Mouse (Mus musculus) liver, adult 2 months (tissue): ENCODE data around the gene Abcd4. TPM values are rescaled to one million over a fixed set of nuclear protein-coding genes. Genes with fewer than 3 reads are reported as not detected.

ENCODE experiments used
- DNase-seq: peaks from one replicate; pipeline ENCODE4 v3.0.0-alpha.2; 2011; ENCODE audit warnings: low read depth, low spot score; ENCODE audit errors: extremely low read depth
- H3K27ac ChIP-seq: fragments of 200-500 bp; replicated peaks from 2 replicates; pipeline ENCODE4 v1.5.1; 2012; ENCODE audit warnings: low read depth, mild to moderate bottlenecking, control low read depth, inconsistent platforms, low read length; ENCODE audit not compliant: insufficient read depth
- H3K27me3 ChIP-seq: fragments of 200-500 bp; 2 replicates; pipeline ENCODE4 v1.6.1; 2012; ENCODE audit warnings: mild to moderate bottlenecking, moderate library complexity, low read length, inconsistent platforms; ENCODE audit not compliant: control insufficient read depth, insufficient read depth
- H3K36me3 ChIP-seq: fragments of 200-500 bp; 2 replicates; pipeline ENCODE4 v1.6.1; 2012; ENCODE audit warnings: low read length, inconsistent platforms; ENCODE audit not compliant: control insufficient read depth, insufficient read depth
- H3K4me1 ChIP-seq: fragments of 200-500 bp; 2 replicates; pipeline ENCODE4 v1.6.1; 2011; ENCODE audit warnings: low read length; ENCODE audit not compliant: control insufficient read depth, insufficient read depth
- H3K4me3 ChIP-seq: fragments of 200-500 bp; 2 replicates; pipeline ENCODE4 v1.5.1; 2011; ENCODE audit warnings: low read depth, mild to moderate bottlenecking, control low read depth, low read length, moderate library complexity; ENCODE audit not compliant: insufficient read depth
- H3K79me2 ChIP-seq: fragments of 200-500 bp; 2 replicates; pipeline ENCODE4 v1.6.1; 2012; ENCODE audit warnings: inconsistent platforms, mild to moderate bottlenecking, low read length, moderate library complexity; ENCODE audit not compliant: control insufficient read depth, insufficient read depth
- H3K9ac ChIP-seq: fragments of 200-500 bp; 2 replicates; pipeline ENCODE4 v1.6.1; 2012; ENCODE audit warnings: low read depth, mild to moderate bottlenecking, control low read depth, inconsistent platforms, low read length
- CTCF ChIP-seq: fragments of 200-500 bp; IDR thresholded peaks from 2 replicates; pipeline ENCODE4 v1.5.1; 2011; ENCODE audit warnings: low read depth, low read length, control low read depth
- POLR2A ChIP-seq: fragments of 200-500 bp; IDR thresholded peaks from 2 replicates; pipeline ENCODE4 v1.6.1; 2011; ENCODE audit warnings: low read length, control low read depth; ENCODE audit not compliant: insufficient read depth; ENCODE audit errors: extremely low read depth
- WGBS: fragments of 180-500 bp; shearing (Covaris S2); methylation state at CpG from one replicate; pipeline ENCODE4 v1.1.7; 2018; 5-methylcytosine and 5-hydroxymethylcytosine counted together
- polyA plus RNA-seq: library from polyadenylated mRNA; depleted of rRNA; stranded (reverse); fragments of >200 nt; gene quantifications from 2 replicates; pipeline ENCODE4 v1.2.3, GENCODE M21; 2012; rRNA removed
- total RNA-seq: library from RNA; depleted of rRNA; stranded (reverse); fragments of >200 nt; gene quantifications from 2 replicates; pipeline ENCODE4 v1.2.3, GENCODE M21; 2014; rRNA removed

Abcd4 gene
- total and polyA plus RNA-seq, 2 experiments = 6.5 to 14.2 TPM

GRCm38 (mm10) chr12:84567576-84567975, 49.6 kb downstream of the Abcd4 start:
- Histone ChIP-seq H3K4me3 (no peak overlapping the region), H3K9ac (no peak overlapping the region), H3K4me1 (no peaks in the 10 kb centered on the region), H3K79me2 (no peaks in the 10 kb centered on the region), H3K36me3 (no peaks in the 10 kb centered on the region), H3K27ac (no peak overlapping the region), H3K27me3 (peaks cover 15% of the 10 kb centered on the region)
- 74% methylated on average over 6 of the region's 6 CpGs for WGBS
- TF ChIP-seq CTCF (no peak), POLR2A (no peak)
- DNase-seq = no peak

- TF ChIP-seq CTCF = peak; percentile 27; the same call in 1 of the 2 replicates
- TF ChIP-seq POLR2A = no peak
- 55% methylated on average over 4 of the region's 4 CpGs for WGBS
These were observed 54.7 kb downstream of the Abcd4 start for GRCm38 (mm10) chr12:84562558-84562957.

GRCm38 (mm10) chr12:84555218-84555617, 62.0 kb downstream of the Abcd4 start:
- no peaks in the 10 kb centered on the region for H3K4me1 ChIP-seq
- no peaks in the 10 kb centered on the region for H3K27me3 ChIP-seq
- no peak overlapping the region for H3K9ac ChIP-seq
- DNase-seq = no peak
- no peak overlapping the region for H3K27ac ChIP-seq
- H3K36me3 ChIP-seq = no peaks in the 10 kb centered on the region
- 66% methylated on average over 8 of the region's 8 CpGs for WGBS
- no peak overlapping the region for H3K4me3 ChIP-seq
- TF ChIP-seq CTCF = no peak
- H3K79me2 ChIP-seq = no peaks in the 10 kb centered on the region

More at GRCm38 (mm10) chr12:84562558-84562957, 54.7 kb downstream of the Abcd4 start:
- Histone ChIP-seq H3K4me1 (no peaks in the 10 kb centered on the region), H3K36me3 (no peaks in the 10 kb centered on the region), H3K4me3 (no peak overlapping the region), H3K9ac (no peak overlapping the region), H3K27me3 (no peaks in the 10 kb centered on the region), H3K27ac (no peak overlapping the region), H3K79me2 (no peaks in the 10 kb centered on the region)
- no peak for DNase-seq

Other genes with a start within 250 kb of the Abcd4 start
- 157 and 161 TPM in 2 replicates for gene Entpd5, start 208.4 kb downstream of the Abcd4 start, total RNA-seq
- gene Entpd5, start 208.4 kb downstream of the Abcd4 start, polyA plus RNA-seq = 52.6 and 62.7 TPM in 2 replicates
- 0.18 and 0.27 TPM in 2 replicates for gene Bbof1, start 208.3 kb downstream of the Abcd4 start, total RNA-seq
- not detected in 2 replicates for gene Bbof1, start 208.3 kb downstream of the Abcd4 start, polyA plus RNA-seq
- 5.0 and 5.9 TPM in 2 replicates for gene Rnf113a2, start 200.2 kb downstream of the Abcd4 start, total RNA-seq
- gene Rnf113a2, start 200.2 kb downstream of the Abcd4 start, polyA plus RNA-seq = 2.8 TPM in 2 replicates
- 370 and 371 TPM in 2 replicates for gene Aldh6a1, start 166.4 kb downstream of the Abcd4 start, total RNA-seq
- 104 and 121 TPM in 2 replicates for gene Aldh6a1, start 166.4 kb downstream of the Abcd4 start, polyA plus RNA-seq
- 6.7 and 8.7 TPM in 2 replicates for gene Lin52, start 166.0 kb downstream of the Abcd4 start, total RNA-seq
- 5.9 and 6.2 TPM in 2 replicates for gene Lin52, start 166.0 kb downstream of the Abcd4 start, polyA plus RNA-seq
- not detected in 2 replicates for gene Vsx2, start 47.7 kb downstream of the Abcd4 start, total RNA-seq
- gene Vsx2, start 47.7 kb downstream of the Abcd4 start, polyA plus RNA-seq = not detected in 2 replicates
- gene Vrtn, start 23.6 kb upstream of the Abcd4 start, total RNA-seq = not detected in 2 replicates
- gene Vrtn, start 23.6 kb upstream of the Abcd4 start, polyA plus RNA-seq = not detected in 2 replicates
- not detected in 2 replicates for gene Syndig1l, start 81.4 kb upstream of the Abcd4 start, total RNA-seq
- gene Syndig1l, start 81.4 kb upstream of the Abcd4 start, polyA plus RNA-seq = not detected in 2 replicates
- 40.2 and 53.6 TPM in 2 replicates for gene Npc2, start 155.7 kb upstream of the Abcd4 start, total RNA-seq
- gene Npc2, start 155.7 kb upstream of the Abcd4 start, polyA plus RNA-seq = 83.2 and 85.8 TPM in 2 replicates
- 41.4 and 44.0 TPM in 2 replicates for gene Isca2, start 155.8 kb upstream of the Abcd4 start, total RNA-seq
- 48.2 and 54.3 TPM in 2 replicates for gene Isca2, start 155.8 kb upstream of the Abcd4 start, polyA plus RNA-seq